Mouse (Mus musculus) megakaryocyte, embryonic 14.5 days (primary cell): Measurements from ENCODE around the gene Pafah1b1.

ENCODE experiments used
- FLI1 ChIP-seq: IDR thresholded peaks from 2 replicates; pipeline ENCODE4 v1.6.1; 2012; ENCODE audit warnings: low read length, inconsistent platforms, mixed read lengths
- GATA1 ChIP-seq: IDR thresholded peaks from 3 replicates; pipeline ENCODE4 v1.6.1; 2012; ENCODE audit warnings: mixed read lengths, low read length, inconsistent platforms, borderline replicate concordance

GRCm38 (mm10) chr11:74649647-74650551 is 74.6 kb downstream of the Pafah1b1 start:
- TF ChIP-seq GATA1 = no peak
- no peak for TF ChIP-seq FLI1
